Mouse (Mus musculus) kidney, adult 2 months (tissue): Measurements from ENCODE around the gene Ficd.

ENCODE experiments used
- CTCF ChIP-seq: fragments of 200-500 bp; conservative IDR thresholded peaks from 2 replicates; pipeline ENCODE4 v1.5.1; 2011; ENCODE audit warnings: low read depth, mild to moderate bottlenecking, control low read depth, low read length, moderate library complexity, mixed read lengths; ENCODE audit not compliant: insufficient read depth, insufficient read length
- POLR2A ChIP-seq: fragments of 200-500 bp; IDR thresholded peaks from one replicate; pipeline ENCODE4 v1.6.1; 2011; ENCODE audit warnings: low read depth, low read length, control low read depth

DNA sequence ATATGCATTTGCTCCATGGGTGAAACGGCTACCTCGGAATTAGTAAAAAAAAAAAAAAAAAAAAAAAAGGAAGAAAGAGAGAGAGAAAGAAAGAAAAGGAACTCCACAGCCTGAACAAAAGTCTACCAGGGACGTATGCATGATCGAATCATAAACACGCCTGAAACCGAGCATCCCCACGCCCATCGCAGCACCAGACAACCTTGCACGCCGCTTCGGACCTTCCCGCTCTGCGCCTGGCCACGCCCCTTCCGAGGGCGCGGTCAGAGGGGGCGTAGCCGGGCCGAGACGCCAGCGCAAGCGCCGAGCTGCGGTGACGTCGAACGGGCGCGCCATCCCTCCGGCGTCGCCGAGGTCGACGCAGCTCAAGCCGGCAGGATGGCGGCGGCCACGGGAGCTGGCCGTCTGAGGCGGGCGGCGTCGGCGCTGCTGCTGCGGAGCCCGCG, 36.9 kb downstream of the Ficd start, which contains the start of the genes Sart3 and Iscu:
- peak; percentile 11 for TF ChIP-seq POLR2A
- no peak for TF ChIP-seq CTCF
